Mouse (Mus musculus) heart, postnatal 36 days (tissue): ENCODE data around the gene Upk1a. TPM values are rescaled to one million over a fixed set of nuclear protein-coding genes. Genes with fewer than 3 reads are reported as not detected.
A peak's percentile ranks its signal among the peaks of the same experiment; 100 is the strongest.

ENCODE experiments used
- DNase-seq, 2 experiments: peaks; one replicate each; pipeline ENCODE4 v3.0.0; 2021 to 2022
- intact Hi-C: fragments of 180-260 bp; cut with DNase I; formaldehyde crosslinking; loops from one replicate; pipeline ENCODE4 v1.15.1; 2025
- total RNA-seq, 2 experiments: library from RNA; stranded (reverse); gene quantifications; 2 replicates each; pipeline ENCODE4 v1.2.3; 2021

The Upk1a gene
- total RNA-seq: under 1 TPM; 0.19 to 0.56 TPM

GRCm38 (mm10) chr7:30612654-30613402, at the start of gene Upk1a:
Upk1a (minus strand) TSS chr7:30612847.
- intact Hi-C loops: no loop called here

DNA sequence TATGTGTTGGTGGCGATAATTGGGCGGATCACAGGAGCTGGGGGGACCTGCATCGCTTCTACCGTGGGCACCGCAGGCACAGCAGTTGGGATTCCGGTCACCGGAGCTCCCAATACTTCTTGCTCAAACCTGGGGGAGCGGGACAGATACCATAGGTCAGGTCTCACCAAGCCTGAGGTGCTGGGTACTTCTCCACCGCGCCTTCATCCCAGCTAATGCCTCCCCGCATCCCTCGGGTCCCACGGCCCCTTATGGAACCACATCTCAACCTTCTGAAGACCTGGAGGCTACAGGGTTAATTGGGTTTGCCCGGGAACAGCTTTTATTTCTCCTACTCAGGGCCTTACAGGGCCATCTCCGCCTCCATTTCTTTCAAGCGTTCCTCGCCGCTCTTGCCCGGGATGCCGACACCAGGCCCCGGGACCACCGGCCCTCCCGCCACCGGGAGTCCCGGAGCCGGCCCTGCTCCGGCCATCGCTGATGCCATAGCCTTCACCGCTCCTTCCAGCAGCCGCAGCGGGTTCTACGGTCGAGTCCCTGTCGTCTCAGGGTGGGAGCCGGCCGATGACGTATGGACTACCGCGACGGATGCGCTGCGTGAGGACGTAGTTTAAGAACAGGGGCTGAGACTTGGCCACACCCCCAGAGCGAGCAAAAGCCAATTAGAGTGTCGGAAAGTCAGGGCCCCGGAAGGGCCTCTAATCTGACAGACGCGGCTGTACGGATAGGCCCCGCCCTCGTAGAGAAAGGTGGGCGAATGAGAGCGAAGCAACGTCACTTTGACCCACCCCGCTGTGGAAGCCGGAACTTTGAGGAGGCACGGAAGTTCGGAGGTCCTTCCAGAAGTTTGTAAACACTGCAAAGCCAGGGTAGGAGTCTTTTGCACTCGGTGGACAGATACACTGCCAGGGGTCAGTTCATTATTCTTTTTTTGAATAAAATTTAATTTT, 37.2 kb upstream of the Upk1a start, which contains the start of gene Rbm42:
Gene Rbm42, minus strand, starts transcription at position 727 of the 950 bp plus-strand sequence.
- peak; percentile 95 to 96 for DNase-seq
- intact Hi-C loops: loop anchor here (1.0 to 10.0 kb wide), 4 partner anchors 25 to 435 kb away; partner anchors contain the start of gene Tmem147

More at GRCm38 (mm10) chr7:30612654-30613402, at the start of gene Upk1a:
- DNase-seq: no peak

GRCm38 (mm10) chr7:30639083-30639482, 26.4 kb upstream of the Upk1a start:
- DNase-seq: no peak
- intact Hi-C loops: no loop called here

- intact Hi-C loops: no loop called here
- DNase-seq: no peak
These were observed 23.7 kb upstream of the Upk1a start for GRCm38 (mm10) chr7:30636395-30636794.

DNA sequence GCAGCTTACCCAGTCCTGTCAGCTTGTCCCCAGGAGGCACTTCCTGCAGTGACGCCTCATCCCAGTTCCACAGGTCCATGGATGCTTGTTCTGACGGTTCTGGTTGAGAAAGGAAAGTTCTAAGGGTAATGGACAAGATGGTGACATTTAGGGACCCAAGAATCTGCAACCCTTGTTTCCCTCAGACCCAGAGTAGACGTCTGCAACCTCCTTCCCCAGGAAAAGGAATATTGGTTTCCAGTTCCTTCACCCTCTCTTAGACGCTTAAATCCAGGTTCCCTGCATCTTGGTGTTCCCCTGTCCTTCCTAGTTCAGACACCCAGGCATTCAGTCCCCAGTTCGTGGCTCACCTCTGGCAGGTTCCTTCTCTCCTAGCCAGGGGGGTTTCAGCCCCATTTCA, 23.1 kb upstream of the Upk1a start, which contains the start of gene Etv2:
Gene Etv2, minus strand, starts transcription at position 101 of the 400 bp plus-strand sequence.
- DNase-seq: no peak
- intact Hi-C loops: no loop called here

- intact Hi-C loops: no loop called here
- DNase-seq: peak; percentile 26 to 44
These were observed 22.0 kb upstream of the Upk1a start for GRCm38 (mm10) chr7:30634621-30635020.

DNA sequence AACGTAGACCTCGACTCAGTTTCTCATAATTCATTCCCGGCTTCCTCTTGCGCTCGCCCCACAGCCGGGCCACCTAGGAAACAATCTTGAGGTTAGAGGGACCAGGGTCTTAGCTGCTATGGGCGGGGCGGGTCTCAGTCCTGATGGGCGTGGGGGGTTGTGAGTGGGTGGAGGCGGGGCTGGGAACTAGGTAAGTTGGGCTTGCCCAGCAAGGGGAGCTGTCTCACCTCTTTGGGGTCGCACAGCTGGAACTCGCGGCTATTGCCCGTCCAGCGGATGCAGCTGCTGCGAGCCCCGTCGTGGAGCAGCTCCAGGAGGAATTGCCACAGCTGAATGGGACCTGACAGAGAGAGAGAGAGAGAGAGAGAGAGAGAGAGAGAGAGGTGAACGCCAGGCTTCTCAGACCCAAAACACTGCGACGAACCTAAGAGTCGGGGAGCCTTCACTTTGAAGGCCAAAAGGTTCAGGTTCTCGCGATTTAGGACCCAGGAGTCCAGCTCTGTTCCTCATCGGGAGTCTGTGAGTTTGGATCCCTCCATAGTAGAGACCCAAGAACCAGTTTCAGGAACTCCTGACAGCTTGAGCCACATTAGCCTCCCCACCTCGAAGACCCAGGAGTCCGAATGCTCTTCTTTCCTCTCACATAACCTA, 21.2 kb upstream of the Upk1a start:
- intact Hi-C loops: no loop called here
- DNase-seq: no peak

- intact Hi-C loops: no loop called here
- no peak for DNase-seq
These were observed 16.4 kb upstream of the Upk1a start for GRCm38 (mm10) chr7:30629013-30629412.

DNA sequence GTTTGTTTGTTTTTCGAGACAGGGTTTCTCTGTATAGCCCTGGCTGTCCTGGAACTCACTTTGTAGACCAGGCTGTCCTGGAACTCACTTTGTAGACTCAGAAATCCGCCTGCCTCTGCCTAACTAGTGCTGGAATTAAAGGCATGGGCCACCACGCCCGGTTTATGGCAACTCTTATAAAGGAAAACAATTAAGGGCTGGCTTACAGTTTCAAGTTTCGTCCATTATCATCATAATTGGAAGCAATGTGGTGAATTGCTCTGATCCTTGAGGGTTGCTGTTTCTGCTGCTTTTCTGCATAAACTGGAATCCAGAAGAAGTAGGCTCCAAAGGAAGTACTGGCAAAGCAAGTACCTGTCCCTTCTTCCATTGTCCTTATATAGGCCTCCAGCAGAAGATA, 14.0 kb upstream of the Upk1a start:
- intact Hi-C loops: no loop called here
- no peak for DNase-seq

DNA sequence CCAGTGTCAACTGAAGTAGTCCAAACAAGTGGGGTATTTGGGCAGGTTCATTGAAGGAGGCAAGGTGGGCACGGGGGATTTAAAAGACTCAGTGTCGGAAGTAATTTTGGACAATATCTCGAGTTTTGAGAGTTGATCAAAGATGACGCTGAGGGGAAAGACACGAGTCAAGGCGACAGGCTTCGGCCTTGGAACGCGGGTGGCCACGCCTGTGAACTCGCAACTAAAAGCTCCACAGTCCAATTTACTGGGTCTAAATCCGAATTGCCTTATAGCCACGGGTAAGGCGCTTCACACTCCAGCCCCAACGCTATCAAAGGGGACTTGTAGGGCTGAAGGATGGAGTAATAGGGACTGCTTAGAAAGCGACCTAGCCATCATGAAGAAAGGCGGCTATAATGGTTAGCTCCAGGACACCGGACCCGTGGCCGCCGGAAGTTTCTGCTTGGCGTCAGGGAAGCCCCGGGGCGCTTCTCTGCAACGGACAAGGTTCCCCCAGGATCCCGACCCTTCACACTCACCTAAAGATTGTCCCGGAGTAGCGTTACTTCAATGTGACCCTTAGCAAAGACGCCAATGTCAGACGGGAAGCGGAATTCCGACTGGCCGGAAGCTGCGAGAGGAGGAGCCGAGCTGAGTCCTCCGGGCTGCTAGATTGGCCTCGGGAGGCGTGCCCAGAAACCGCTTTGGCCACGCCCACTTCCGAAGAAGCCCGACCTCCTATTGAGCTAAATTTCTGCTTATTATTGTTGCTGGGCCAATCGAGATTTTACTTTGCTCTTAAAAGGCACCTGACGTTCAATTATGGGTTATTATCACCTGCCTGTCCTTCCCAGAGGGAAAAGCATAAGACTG, 13.1 kb upstream of the Upk1a start, which contains the start of gene Cox6b1:
Gene Cox6b1, minus strand, starts transcription at position 622 of the 855 bp plus-strand sequence.
- DNase-seq: peak; percentile 85 to 87
- intact Hi-C loops: loop anchor here (2.0 kb wide), 1 partner anchor 23 kb away; no protein-coding TSS in a partner anchor

DNA sequence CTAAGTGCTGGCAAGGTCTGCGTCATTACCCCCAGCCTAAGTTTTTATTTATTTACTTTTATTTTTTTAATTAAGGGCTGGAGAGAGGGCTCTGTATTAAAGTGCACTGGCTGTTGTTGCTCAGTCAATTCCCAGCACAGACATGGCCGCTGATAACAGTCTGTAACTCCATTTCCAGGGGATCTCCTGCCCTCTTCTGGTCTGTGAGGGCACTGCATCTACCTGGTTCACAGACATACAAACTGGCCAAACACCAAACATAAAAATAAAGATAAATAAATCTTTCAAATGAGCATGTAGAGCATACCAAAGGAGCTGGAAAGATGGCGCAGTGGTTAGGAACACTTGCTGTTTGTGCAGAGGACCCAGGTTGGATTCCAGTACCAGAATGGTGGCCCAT, 6.6 kb upstream of the Upk1a start:
- peak in 1 of 2 experiments; percentile 25 for DNase-seq
- intact Hi-C loops: no loop called here

DNA sequence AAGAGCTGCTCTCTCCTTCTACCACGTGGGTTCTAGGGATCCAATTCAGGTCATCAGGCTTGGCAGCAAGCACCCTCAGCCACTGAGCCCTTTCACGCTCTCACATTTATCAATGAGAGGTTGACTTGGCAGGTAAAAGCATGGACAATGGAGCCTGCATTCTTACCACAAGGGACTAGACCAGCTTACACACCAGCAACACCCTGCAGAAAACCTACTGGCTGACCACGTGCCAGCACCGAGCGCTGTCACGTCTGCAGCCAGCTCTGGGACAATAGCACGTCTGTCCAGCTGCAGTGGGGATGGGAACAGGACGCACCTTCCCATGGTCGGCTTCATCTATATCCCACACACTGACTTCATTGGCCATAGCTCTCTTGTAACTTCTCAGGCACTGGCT, 6.0 kb upstream of the Upk1a start:
- DNase-seq: no peak
- intact Hi-C loops: no loop called here

DNA sequence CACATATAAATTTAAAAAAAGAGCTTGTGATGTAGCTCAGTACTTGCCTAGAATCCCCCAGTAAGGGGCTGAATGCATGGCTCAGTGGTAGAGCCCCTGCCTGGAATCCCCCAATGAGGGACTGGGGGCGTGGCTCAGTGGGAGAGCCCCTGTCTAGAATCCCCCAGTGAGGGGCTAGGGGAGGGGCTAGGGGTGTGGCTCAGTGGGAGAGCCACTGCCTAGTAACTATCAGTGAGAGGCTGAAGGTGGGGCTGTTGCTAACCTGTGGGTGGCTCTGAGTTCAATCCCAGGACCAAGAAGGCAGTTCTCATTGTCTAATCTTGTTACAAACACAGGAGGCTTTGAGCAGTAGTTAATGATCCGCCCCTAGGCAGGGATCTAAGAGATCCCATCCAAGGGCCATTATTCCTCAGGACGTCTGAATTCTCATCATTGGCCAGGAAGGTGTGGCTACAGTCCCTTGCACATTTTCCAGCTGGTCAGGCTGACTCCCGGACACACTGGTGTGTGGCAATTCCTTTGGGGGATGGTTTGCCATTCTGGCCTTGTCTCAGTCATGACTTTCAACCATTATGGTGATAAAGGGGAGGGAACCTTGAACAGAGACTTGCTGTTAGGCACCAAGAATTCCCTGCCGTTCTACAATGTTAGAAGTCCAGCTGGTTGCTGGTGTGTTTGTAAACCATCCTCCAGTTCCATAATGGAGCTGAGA, 2.6 kb upstream of the Upk1a start:
- intact Hi-C loops: no loop called here
- no peak for DNase-seq

DNA sequence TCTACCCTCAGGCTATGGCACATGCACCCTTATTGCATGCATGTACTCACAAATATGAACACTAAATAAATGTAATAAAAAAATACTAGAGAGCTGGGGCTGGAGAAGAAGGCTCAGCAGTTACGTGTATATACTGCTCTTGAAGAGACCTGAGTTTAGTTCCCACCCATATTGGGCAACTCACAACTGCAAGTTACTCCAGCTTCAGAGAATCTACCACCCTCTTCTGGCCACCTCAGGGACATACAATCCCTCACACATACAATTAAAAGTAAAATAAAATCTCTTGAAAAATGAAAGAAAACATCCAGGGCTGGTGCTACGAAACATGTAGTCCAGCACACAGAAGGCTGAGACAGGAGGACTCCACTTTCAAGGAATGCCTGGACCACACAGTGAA, 1.8 kb upstream of the Upk1a start:
- intact Hi-C loops: loop anchor here (1.0 kb wide), 1 partner anchor 25 kb away; no protein-coding TSS in a partner anchor
- DNase-seq: no peak

DNA sequence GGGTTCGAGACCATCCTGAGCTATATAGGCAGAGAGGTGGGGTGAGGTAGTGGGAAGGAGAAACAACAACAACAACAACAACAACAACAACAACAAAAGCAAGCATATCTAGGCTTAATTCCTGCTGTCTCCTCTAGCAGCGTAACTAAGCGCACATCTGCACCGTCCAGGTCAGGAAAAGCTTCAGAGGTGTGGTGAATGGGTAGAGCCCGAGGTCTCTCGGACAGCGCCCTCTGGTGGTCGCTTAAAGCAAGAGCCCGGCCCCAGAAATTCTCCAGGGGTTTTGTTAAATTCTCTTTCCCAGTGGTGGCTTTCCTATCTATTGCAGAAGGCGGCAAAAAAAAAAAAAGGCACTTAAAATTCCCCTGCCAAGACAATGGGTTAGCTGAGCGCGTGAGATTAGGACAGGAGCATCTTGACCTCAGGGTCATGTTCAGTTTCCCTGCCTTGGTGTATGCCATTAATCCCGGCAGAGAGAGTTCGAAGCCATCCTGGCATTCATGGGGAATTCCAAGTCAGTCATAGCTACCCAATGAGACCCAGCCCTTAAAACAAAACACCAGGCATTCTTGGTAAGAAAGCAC, 974 bp upstream of the Upk1a start:
- DNase-seq: peak; percentile 56 to 68
- intact Hi-C loops: loop anchor here (1.0 kb wide), 1 partner anchor 24 kb away; no protein-coding TSS in a partner anchor

GRCm38 (mm10) chr7:30610043-30610442, 2.6 kb downstream of the Upk1a start:
- DNase-seq: peak in 1 of 2 experiments; percentile 26
- intact Hi-C loops: no loop called here

DNA sequence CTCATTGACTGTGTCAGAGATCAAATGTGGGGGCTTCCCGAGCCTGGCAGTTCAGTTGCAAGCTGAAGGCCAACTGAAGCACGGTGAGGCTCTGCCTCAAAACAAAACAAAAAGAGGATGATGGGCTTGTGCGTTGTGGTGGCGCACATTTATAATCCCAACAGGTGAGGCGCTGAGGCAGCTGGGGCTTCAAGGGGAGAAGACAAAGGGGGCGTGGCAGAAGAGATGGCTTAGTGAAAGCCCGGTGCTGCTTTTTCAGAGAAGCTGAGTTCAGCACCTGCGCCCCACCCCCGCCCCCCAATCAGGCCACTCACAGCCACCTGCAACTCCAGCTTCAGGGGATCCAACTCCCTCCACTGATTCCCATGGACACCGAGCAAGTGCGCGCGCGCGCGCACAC, 4.2 kb downstream of the Upk1a start:
- DNase-seq: no peak
- intact Hi-C loops: no loop called here

GRCm38 (mm10) chr7:30607706-30608309, 4.8 kb downstream of the Upk1a start:
- DNase-seq: peak in 1 of 2 experiments; percentile 59
- intact Hi-C loops: no loop called here
